Mouse (Mus musculus) ES-E14 (cell line): ENCODE measurements at regions not wholly inside any gene's neighbourhood (a gene's known extent, or its start where the extent isn't known, plus 50 kb on each side); places are given as distances from the start of the nearest gene placed in this dataset.

Source experiments
- DNase-seq: peaks from one replicate; pipeline ENCODE4 v3.0.0-alpha.2; 2013; ENCODE audit warnings: low read depth, low spot score
- H3K27ac ChIP-seq: 2 replicates; pipeline ENCODE4 v1.5.1; 2012; ENCODE audit warnings: low read depth, mild to moderate bottlenecking, low read length, moderate library complexity, mixed read lengths; ENCODE audit not compliant: poor library complexity, insufficient read depth, severe bottlenecking
- H3K36me3 ChIP-seq: 2 replicates; pipeline ENCODE4 v1.6.1; 2012; ENCODE audit warnings: mild to moderate bottlenecking, low read length, moderate library complexity, mixed read lengths; ENCODE audit not compliant: control insufficient read depth, poor library complexity, insufficient read depth, severe bottlenecking
- H3K4me1 ChIP-seq, 2 experiments: fragments of 150-350 bp in 1 of 2; sonication (generic) in 1 of 2; 2 replicates each; pipeline ENCODE4 v1.6.1; 2012; ENCODE audit warnings: low read length in 2 of 2, mild to moderate bottlenecking in 1 of 2, mixed read lengths in 1 of 2; ENCODE audit not compliant: control insufficient read depth in 2 of 2, insufficient read depth in 2 of 2, poor library complexity in 1 of 2
- H3K4me3 ChIP-seq, 2 experiments: fragments of 150-350 bp in 1 of 2; sonication (generic) in 1 of 2; 2 replicates each; pipeline ENCODE4 v1.5.1; 2012; ENCODE audit warnings: low read length in 2 of 2, low read depth in 1 of 2, mild to moderate bottlenecking in 1 of 2, mixed read lengths in 1 of 2; ENCODE audit not compliant: insufficient read depth in 1 of 2, poor library complexity in 1 of 2, severe bottlenecking in 1 of 2
- H3K9ac ChIP-seq: 2 replicates; pipeline ENCODE4 v1.6.1; 2012; ENCODE audit warnings: low read depth, mild to moderate bottlenecking, low read length, mixed read lengths; ENCODE audit not compliant: poor library complexity, insufficient read depth, severe bottlenecking
- H3K9me3 ChIP-seq: fragments of 150-350 bp; sonication (generic); 2 replicates; pipeline ENCODE4 v1.6.1; 2012; ENCODE audit warnings: low read depth, mild to moderate bottlenecking, low read length; ENCODE audit not compliant: control insufficient read depth, insufficient read depth
- CHD2 ChIP-seq: IDR thresholded peaks from 2 replicates; pipeline ENCODE4 v1.6.1; 2014; ENCODE audit warnings: mild to moderate bottlenecking, low read depth, low read length, inconsistent platforms
- HCFC1 ChIP-seq: IDR thresholded peaks from 2 replicates; pipeline ENCODE4 v1.6.1; 2012; ENCODE audit warnings: low read length, inconsistent platforms, borderline replicate concordance; ENCODE audit not compliant: insufficient read depth
- MAFK ChIP-seq: IDR thresholded peaks from 2 replicates; pipeline ENCODE4 v1.6.1; 2014; ENCODE audit warnings: mild to moderate bottlenecking, low read depth, low read length, inconsistent platforms; ENCODE audit not compliant: insufficient read depth
- ZC3H11A ChIP-seq: IDR thresholded peaks from 2 replicates; pipeline ENCODE4 v1.6.1; 2012; ENCODE audit warnings: low read depth, mild to moderate bottlenecking, inconsistent platforms, low read length, borderline replicate concordance
- ZNF384 ChIP-seq: IDR thresholded peaks from 2 replicates; pipeline ENCODE4 v1.6.1; 2012; ENCODE audit warnings: low read depth, low read length, inconsistent platforms
- in situ Hi-C, 2 experiments: fragments of 600-800 bp; cut with MboI; formaldehyde crosslinking; loops; one replicate each; pipeline ENCODE4 v1.15.1; 2025; ENCODE audit warnings: low sequenced_read_pairs in 2 of 2, inconsistent platforms in 1 of 2; ENCODE audit not compliant: unreplicated experiment in 2 of 2

DNA sequence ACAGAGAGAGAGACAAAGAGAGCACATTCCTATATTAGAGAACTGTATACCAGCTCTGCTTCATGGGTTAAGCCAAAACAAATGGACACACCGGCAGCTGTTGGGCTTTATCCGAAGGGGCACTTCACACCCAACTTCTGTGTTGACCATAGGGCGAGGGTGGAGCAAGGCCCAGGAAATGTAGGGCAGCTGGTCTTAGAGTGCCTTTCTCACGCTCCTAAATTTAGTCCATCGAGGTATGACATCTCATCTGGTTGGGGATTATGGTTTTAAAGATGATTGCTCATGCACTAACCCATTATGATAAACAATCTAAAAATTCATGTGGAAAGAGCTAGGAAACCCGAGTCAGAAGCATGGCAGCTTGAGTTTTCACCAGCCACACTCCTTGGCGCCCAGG is 63.6 kb upstream of the Ralgps2 start:
- no peaks in the 10 kb centered on the region for H3K4me1 ChIP-seq
- no peak for DNase-seq
- in situ Hi-C loops = no loop called here
- H3K4me3 ChIP-seq = no peak overlapping the region
- no peak overlapping the region for H3K27ac ChIP-seq
- no peak overlapping the region for H3K9ac ChIP-seq
- TF ChIP-seq CHD2 (no peak), MAFK (no peak), ZC3H11A (no peak), HCFC1 (no peak), ZNF384 (no peak)
- no peaks in the 10 kb centered on the region for H3K36me3 ChIP-seq
- no peaks in the 10 kb centered on the region for H3K9me3 ChIP-seq

DNA sequence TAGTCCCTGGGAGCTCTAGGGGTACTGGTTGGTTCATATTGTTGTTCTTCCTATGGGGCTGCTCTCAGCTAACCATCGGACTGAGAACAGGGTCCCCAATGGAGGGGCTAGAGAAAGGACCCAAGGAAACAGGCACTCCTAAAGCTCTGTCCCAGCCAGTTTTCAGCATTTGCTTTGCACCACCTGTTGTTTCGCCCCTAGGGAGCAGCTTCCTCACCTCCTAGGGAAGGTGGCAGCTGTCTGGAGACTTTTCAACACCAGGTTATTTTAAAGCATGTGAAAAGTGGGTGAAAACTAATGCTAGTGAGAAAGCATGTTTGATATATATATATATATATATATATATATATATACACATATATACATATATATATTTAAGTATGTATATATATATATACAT is 62.8 kb upstream of the Ralgps2 start:
- in situ Hi-C loops = no loop called here
- TF ChIP-seq ZNF384 = no peak
- TF ChIP-seq ZC3H11A = no peak
- TF ChIP-seq MAFK = no peak
- TF ChIP-seq HCFC1 = no peak
- TF ChIP-seq CHD2 = no peak
- Histone ChIP-seq H3K9ac (no peak overlapping the region), H3K4me1 (peaks cover 2 to 5% of the 10 kb centered on the region in 2 experiments; a peak in 3 of 4 replicates), H3K27ac (no peak overlapping the region), H3K4me3 (no peak overlapping the region), H3K9me3 (no peaks in the 10 kb centered on the region), H3K36me3 (no peaks in the 10 kb centered on the region)
- DNase-seq = no peak

DNA sequence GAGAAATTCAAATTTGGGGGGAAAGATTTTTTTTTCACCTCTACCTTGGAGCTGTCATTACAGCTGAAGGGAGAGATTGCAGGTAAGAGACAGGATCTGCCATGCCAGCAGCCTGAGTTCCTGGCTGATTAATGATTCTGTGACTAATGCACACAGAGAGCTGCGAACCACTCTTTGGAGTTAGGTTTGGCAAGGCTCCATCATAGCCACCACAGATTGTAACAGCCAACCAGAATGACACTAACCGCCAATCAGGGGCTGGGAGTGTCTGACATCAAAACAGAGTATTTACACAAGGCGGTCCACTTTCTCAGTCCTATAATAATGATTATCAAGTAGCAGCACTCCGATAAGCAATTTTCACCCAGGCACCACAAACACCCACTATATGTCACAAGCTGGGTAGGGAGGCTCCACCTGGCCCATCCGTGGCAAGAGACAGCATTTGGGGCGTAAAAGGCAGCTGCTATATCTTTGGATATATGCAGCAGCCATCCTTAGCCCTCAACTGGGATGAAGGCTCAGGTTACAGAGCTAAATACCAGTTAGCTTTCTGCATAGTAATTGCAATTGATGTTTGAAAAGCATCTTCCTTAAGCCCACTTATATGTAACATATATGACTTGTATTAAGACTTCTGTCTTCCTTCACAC is 61.7 kb upstream of the Ralgps2 start:
- in situ Hi-C loops = no loop called here
- DNase-seq = no peak
- Histone ChIP-seq H3K36me3 (no peaks in the 10 kb centered on the region), H3K27ac (no peak overlapping the region), H3K9ac (no peak overlapping the region), H3K4me1 (peaks cover 4 to 7% of the 10 kb centered on the region in 2 experiments; a peak in 3 of 4 replicates), H3K4me3 (no peak overlapping the region), H3K9me3 (no peaks in the 10 kb centered on the region)
- no peak for TF ChIP-seq HCFC1
- TF ChIP-seq MAFK = no peak
- no peak for TF ChIP-seq ZNF384
- no peak for TF ChIP-seq ZC3H11A
- no peak for TF ChIP-seq CHD2

DNA sequence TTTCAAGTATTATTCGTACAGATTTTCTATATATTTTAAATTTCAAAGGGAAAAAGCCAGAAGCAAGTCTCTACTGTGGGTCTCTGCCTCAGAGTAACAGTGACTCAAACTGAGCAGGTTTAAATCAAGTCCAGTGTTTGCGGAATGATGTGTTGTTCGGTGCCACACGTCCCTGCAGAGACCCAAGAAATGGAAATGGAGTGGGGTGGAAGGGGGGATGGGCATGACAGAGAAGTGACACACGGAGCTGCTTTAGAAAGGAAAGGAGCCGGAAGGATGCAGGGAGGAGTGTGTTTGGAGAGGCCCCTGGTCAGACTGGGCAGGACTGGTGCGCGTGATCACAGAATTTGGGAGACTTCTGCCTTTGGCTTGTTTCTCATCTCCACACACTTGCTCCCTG is 60.5 kb upstream of the Ralgps2 start:
- no peak for DNase-seq
- Histone ChIP-seq H3K9me3 (no peaks in the 10 kb centered on the region), H3K4me1 (peaks cover 4 to 7% of the 10 kb centered on the region in 2 experiments), H3K36me3 (no peaks in the 10 kb centered on the region), H3K4me3 (no peak overlapping the region), H3K9ac (no peak overlapping the region), H3K27ac (no peak overlapping the region)
- TF ChIP-seq ZC3H11A (no peak), ZNF384 (no peak), HCFC1 (no peak), MAFK (no peak), CHD2 (no peak)
- in situ Hi-C loops = no loop called here

DNA sequence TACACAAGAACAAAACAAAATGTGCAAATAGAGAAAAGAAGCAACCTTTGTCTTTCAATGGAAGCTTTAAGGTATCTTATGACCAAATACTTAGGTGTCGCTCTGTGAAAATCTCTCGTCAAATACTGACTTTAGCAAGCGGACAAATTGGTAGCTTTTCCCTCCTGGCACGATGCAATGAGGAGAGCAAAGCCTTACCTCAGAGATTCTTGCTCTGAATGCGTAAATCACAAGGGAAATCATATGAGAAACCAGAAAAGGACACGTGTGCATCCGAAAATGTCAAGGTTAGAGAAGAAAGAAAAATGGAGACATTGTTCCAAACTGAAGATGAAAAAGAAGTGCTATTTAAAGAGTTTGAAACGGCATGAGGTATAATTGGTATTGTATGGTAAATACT is 59.8 kb upstream of the Ralgps2 start:
- peaks cover 8 to 11% of the 10 kb centered on the region in 2 experiments for H3K4me1 ChIP-seq
- TF ChIP-seq HCFC1 (no peak), ZC3H11A (no peak), MAFK (no peak), ZNF384 (no peak), CHD2 (no peak)
- in situ Hi-C loops = no loop called here
- H3K9me3 ChIP-seq = no peaks in the 10 kb centered on the region
- H3K9ac ChIP-seq = no peak overlapping the region
- no peak for DNase-seq
- H3K4me3 ChIP-seq = no peak overlapping the region
- no peak overlapping the region for H3K27ac ChIP-seq
- H3K36me3 ChIP-seq = no peaks in the 10 kb centered on the region
